In the genomic region with DNA sequence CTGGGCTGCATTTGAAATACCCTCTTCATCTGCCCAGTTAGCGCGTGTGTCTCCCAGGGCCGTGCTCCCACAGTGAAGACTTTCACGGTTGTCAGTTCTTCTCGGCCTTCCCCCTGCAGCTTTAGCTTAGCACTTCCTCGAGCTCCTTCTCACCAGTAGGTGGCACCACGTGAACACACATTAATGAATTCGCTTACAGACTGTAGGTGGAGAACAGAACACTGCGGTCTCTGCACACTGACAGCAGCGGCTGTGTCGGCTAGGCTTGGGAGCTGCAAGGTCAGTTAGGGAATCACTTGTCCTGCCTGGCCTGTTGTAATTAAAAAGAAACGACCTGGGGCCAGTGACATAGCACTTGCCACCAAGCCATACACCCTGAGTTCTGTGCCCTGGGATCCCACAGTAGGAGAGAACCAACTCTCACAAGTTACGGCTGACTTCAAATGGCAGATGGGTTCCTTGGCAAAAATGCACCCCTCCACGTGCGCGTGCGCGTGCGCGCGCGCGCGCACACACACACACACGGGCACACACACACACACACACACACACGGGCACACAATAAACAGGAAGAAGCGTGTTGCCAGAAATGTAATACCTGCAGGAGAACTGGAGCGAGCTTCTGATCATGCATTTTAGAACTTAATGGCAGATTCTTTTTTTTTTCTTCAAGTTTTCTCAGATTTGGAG, we compare ENCODE assay signal across 8 mouse cellular contexts. TPM values are rescaled to one million over a fixed set of nuclear protein-coding genes. Genes with fewer than 3 reads are reported as not detected.
DNase-seq lines count a peak whose midpoint lies in the region; ATAC-seq lines count a peak whose summit lies in the region.

No protein-coding gene starts in this region.

- H3K27me3 ChIP-seq in heart, embryonic 11.5 days (ENCODE audit: control insufficient read depth, insufficient read depth, low read length), result no peaks in the 10 kb centered on the region
- H3K27me3 ChIP-seq in kidney, embryonic 16.5 days (ENCODE audit: insufficient read depth, low read length), result no peaks in the 10 kb centered on the region

- H3K4me1 ChIP-seq in heart, embryonic 11.5 days (ENCODE audit: control insufficient read depth, insufficient read depth, low read length), result peaks cover 2% of the 10 kb centered on the region; the same call in 1 of the 2 replicates
- peaks cover 14% of the 10 kb centered on the region for H3K4me1 ChIP-seq in kidney, embryonic 16.5 days (ENCODE audit: insufficient read depth, low read length)

- H3K9me3 ChIP-seq in heart, embryonic 11.5 days (replicated peaks; ENCODE audit: control insufficient read depth, low read length), result no peaks in the 10 kb centered on the region
- no peaks in the 10 kb centered on the region for H3K9me3 ChIP-seq in kidney, embryonic 16.5 days (ENCODE audit: low read length)

- H3K9ac ChIP-seq in heart, embryonic 11.5 days (ENCODE audit: low read depth, low read length), result peak overlapping the region; percentile 53
- peak overlapping the region; percentile 78 for H3K9ac ChIP-seq in kidney, embryonic 16.5 days (replicated peaks; ENCODE audit: low read length)

- H3K36me3 ChIP-seq in heart, embryonic 11.5 days (ENCODE audit: control insufficient read depth, insufficient read depth, low read length), result no peaks in the 10 kb centered on the region
- no peaks in the 10 kb centered on the region for H3K36me3 ChIP-seq in kidney, embryonic 16.5 days (ENCODE audit: insufficient read depth, low read length)

- peak overlapping the region; percentile 18; the same call in 1 of the 2 replicates for H3K27ac ChIP-seq in heart, embryonic 11.5 days (ENCODE audit: low read depth, low read length)
- peak overlapping the region; percentile 87 for H3K27ac ChIP-seq in kidney, embryonic 16.5 days (ENCODE audit: low read length)

- peak; percentile 87 to 90 for DNase-seq in B cell, adult 2 months
- DNase-seq in brain, adult 2 months (ENCODE audit: low read depth, low spot score), result peak; percentile 96
- peak; percentile 88 for DNase-seq in liver
- peak; percentile 51 to 75 for DNase-seq in monocyte, adult 2 months (ENCODE audit: low read depth in 1 of 2, low spot score in 2 of 2)
- peak; percentile 69 to 84 for DNase-seq in spleen, postnatal 14 days (ENCODE audit: low spot score in 2 of 2)

- peak overlapping the region; percentile 71 for H3K4me2 ChIP-seq in heart, embryonic 11.5 days
- H3K4me2 ChIP-seq in kidney, embryonic 16.5 days (replicated peaks; ENCODE audit: low read depth, low read length), result peak overlapping the region; percentile 94

- ATAC-seq in erythroblast, adult 5-6 weeks (replicated peaks; ENCODE audit: low FRiP score, poor library complexity, severe bottlenecking), result peak; percentile 82
- ATAC-seq in heart, embryonic 11.5 days (replicated peaks; ENCODE audit: insufficient number of reproducible peaks, low FRiP score, low TSS enrichment), result peak; percentile 78
- ATAC-seq in kidney, embryonic 16.5 days (ENCODE audit: low FRiP score, low TSS enrichment), result peak; percentile 84

- H3K4me3 ChIP-seq in heart, embryonic 11.5 days (ENCODE audit: low read depth, low read length), result peak overlapping the region; percentile 37
- peak overlapping the region; percentile 50 for H3K4me3 ChIP-seq in kidney, embryonic 16.5 days (ENCODE audit: low read length)

- 11% methylated on average over 28 of the region's 28 CpGs for WGBS in heart, embryonic 11.5 days (ENCODE audit: insufficient replicate concordance)
- 7% methylated on average over 28 of the region's 28 CpGs for WGBS in kidney, embryonic 16.5 days

RNA-seq across cellular contexts. Expression of a gene that starts 11.5 kb away (rescaled TPM):
- 365 and 373 TPM in 2 replicates for total RNA-seq in erythroblast, adult 5-6 weeks (2015; ENCODE audit: low replicate concordance)
- total RNA-seq in erythroblast, adult 5-6 weeks (2017; ENCODE audit: low replicate concordance), result 312 and 351 TPM in 2 replicates
- 644 and 729 TPM in 2 replicates for polyA plus RNA-seq in heart, embryonic 11.5 days (2014; fragmentation: Nextera tagmentation; extraction: Ambion mirVana)
- polyA plus RNA-seq in kidney, embryonic 16.5 days (2015; fragmentation: Nextera tagmentation; extraction: Ambion mirVana), result 730 and 733 TPM in 2 replicates

RNA-seq across cellular contexts. Expression of a gene that starts 43.1 kb away (rescaled TPM):
- total RNA-seq in erythroblast, adult 5-6 weeks (2015; ENCODE audit: low replicate concordance), result 0.63 TPM in 1 of 2 replicates, not detected in the other
- 0.17 TPM in 1 of 2 replicates, not detected in the other for total RNA-seq in erythroblast, adult 5-6 weeks (2017; ENCODE audit: low replicate concordance)
- 0.20 and 0.66 TPM in 2 replicates for polyA plus RNA-seq in heart, embryonic 11.5 days (2014; fragmentation: Nextera tagmentation; extraction: Ambion mirVana)
- 1.8 TPM in 2 replicates for polyA plus RNA-seq in kidney, embryonic 16.5 days (2015; fragmentation: Nextera tagmentation; extraction: Ambion mirVana)

Comparison
In these comparisons a context has a peak if more than half of its experiments do, and no peak if none do; other contexts are left out.
1. Peak in every context shown above with its lines: DNase-seq, ATAC-seq, H3K4me3 ChIP-seq and H3K27ac ChIP-seq.